Mouse (Mus musculus) kidney, postnatal 0 days (tissue): Measurements from ENCODE around the gene Krtap16-1. TPM values are rescaled to one million over a fixed set of nuclear protein-coding genes. Genes with fewer than 3 reads are reported as not detected.

Experiments used
- ATAC-seq: fragments of 200-750 bp; cut with Nextera tagmentation; replicated peaks from 2 replicates; pipeline ENCODE4 v1.8.0; 2017; ENCODE audit warnings: low read depth, moderate number of reproducible peaks, moderate TSS enrichment, moderate library complexity; ENCODE audit not compliant: low FRiP score
- DNase-seq: peaks from one replicate; pipeline ENCODE4 v3.0.0-alpha.2; 2016; ENCODE audit warnings: low spot score
- H3K27ac ChIP-seq: fragments of 300-500 bp; sonication (generic); 2 replicates; pipeline ENCODE4 v1.5.1; 2014; ENCODE audit warnings: mild to moderate bottlenecking
- H3K27me3 ChIP-seq: fragments of 300-500 bp; sonication (generic); 2 replicates; pipeline ENCODE4 v1.6.1; 2014; ENCODE audit warnings: low read length, mixed read lengths; ENCODE audit not compliant: insufficient read depth
- H3K36me3 ChIP-seq: fragments of 300-500 bp; sonication (generic); 2 replicates; pipeline ENCODE4 v1.6.1; 2014; ENCODE audit warnings: low read length, mixed read lengths; ENCODE audit not compliant: insufficient read depth
- H3K4me1 ChIP-seq: fragments of 300-500 bp; sonication (generic); replicated peaks from 2 replicates; pipeline ENCODE4 v1.6.1; 2014; ENCODE audit warnings: antibody characterized with exemption, low read length, mixed read lengths; ENCODE audit not compliant: insufficient read depth
- H3K4me2 ChIP-seq: fragments of 300-500 bp; sonication (generic); 2 replicates; pipeline ENCODE4 v1.6.1; 2014; ENCODE audit warnings: mild to moderate bottlenecking, low read length, moderate library complexity, mixed read lengths
- H3K4me3 ChIP-seq: fragments of 300-500 bp; sonication (generic); replicated peaks from 2 replicates; pipeline ENCODE4 v1.5.1; 2014; ENCODE audit warnings: low read depth, low read length
- H3K9ac ChIP-seq: fragments of 300-500 bp; sonication (generic); 2 replicates; pipeline ENCODE4 v1.6.1; 2014; ENCODE audit warnings: low read depth, low read length
- H3K9me3 ChIP-seq: fragments of 300-500 bp; sonication (generic); replicated peaks from 2 replicates; pipeline ENCODE4 v1.6.1; 2016; ENCODE audit warnings: low read length, inconsistent platforms, mixed read lengths
- CTCF ChIP-seq: IDR thresholded peaks from 2 replicates; pipeline ENCODE4 v1.5.1; 2016; ENCODE audit warnings: antibody characterized with exemption, low read depth, mild to moderate bottlenecking, moderate library complexity
- WGBS: fragments of 180-500 bp; shearing (Covaris S2); extraction: QIAGEN DNeasy Blood & Tissue Kit; methylation state at CpG from one replicate; pipeline ENCODE4 v1.1.7; 2014; 5-methylcytosine and 5-hydroxymethylcytosine counted together
- polyA plus RNA-seq: library from polyadenylated mRNA; unstranded; fragments of >200 nt; fragmentation: Nextera tagmentation; extraction: Ambion mirVana; gene quantifications from 2 replicates; pipeline ENCODE4 v1.2.1, GENCODE M21; 2015

The Krtap16-1 gene
- polyA plus RNA-seq, 1 experiment from 2014 or later, result not detected

DNA sequence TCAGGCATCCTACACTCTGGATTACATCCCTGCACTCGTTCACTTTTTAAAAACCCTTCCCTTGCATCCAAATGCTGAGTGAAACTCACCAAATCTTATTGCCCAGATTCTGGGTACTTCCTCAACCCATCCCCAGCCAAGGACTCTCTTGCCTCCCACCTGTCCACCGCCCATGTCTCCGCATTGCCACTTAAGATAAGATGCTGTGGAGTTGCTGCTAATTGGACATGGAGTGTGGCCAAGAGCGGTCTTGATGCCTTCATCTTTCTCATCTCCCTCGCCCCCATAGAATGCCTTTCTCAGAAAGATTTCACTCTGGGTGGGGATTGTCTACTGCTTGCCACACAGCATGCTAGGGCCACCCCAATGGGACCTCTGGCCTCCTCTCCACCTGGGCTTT lies 21.9 kb upstream of the Krtap16-1 start:
- Histone ChIP-seq H3K4me2 (no peak overlapping the region), H3K36me3 (no peaks in the 10 kb centered on the region), H3K9ac (no peak overlapping the region), H3K4me1 (no peaks in the 10 kb centered on the region), H3K9me3 (no peaks in the 10 kb centered on the region), H3K4me3 (no peak overlapping the region), H3K27ac (no peak overlapping the region), H3K27me3 (no peaks in the 10 kb centered on the region)
- no peak for TF ChIP-seq CTCF
- WGBS, result 90% methylated on average over 5 of the region's 5 CpGs
- ATAC-seq (no peak), DNase-seq (no peak)

DNA sequence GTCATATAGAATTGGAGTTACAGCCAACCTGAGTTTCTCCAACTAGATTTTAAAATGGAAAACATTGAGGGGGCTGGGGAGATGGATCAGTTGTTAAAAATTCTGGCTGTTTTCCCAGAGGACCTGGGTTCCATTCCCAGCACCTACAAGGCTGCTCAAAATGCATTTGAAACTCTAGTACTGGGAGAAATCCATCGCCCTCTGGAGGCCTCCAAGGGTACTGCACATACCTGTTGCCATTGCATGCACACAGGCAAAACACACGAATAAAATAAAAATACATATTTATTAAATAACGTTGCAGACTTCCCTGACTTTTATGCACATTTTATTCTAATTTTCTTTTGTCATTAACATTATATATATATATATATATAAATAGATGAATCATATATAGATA lies 20.2 kb upstream of the Krtap16-1 start:
- peak; percentile 48; the same call in 1 of the 2 replicates for TF ChIP-seq CTCF
- H3K4me3 ChIP-seq, result no peak overlapping the region
- ATAC-seq (no peak), DNase-seq (no peak)
- H3K36me3 ChIP-seq, result no peaks in the 10 kb centered on the region
- H3K9me3 ChIP-seq, result no peaks in the 10 kb centered on the region
- WGBS, result 63% methylated on average over 3 of the region's 3 CpGs
- no peak overlapping the region for H3K9ac ChIP-seq
- H3K27ac ChIP-seq, result no peak overlapping the region
- no peak overlapping the region for H3K4me2 ChIP-seq
- H3K4me1 ChIP-seq, result no peaks in the 10 kb centered on the region
- no peaks in the 10 kb centered on the region for H3K27me3 ChIP-seq

DNA sequence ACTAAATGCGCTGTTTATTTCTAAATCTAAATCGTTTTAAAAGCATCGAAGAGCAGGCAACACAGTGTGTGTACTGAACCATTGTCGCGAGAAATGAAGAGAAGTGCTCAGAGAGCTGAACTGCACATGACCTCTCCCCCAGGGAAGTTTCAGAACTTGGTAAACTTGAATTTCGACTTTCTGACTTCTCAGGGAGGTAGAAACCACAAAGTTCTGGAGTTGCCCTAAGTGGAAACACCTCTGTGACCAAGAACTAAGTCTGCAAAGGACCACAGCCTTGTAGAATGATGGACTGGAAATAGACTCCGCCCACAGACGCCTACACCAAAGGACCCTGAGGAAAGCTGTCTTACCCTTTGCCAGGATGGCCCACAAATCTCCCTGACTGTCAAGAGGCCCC lies 19.5 kb upstream of the Krtap16-1 start:
- peak; percentile 10 for DNase-seq
- no peak overlapping the region for H3K27ac ChIP-seq

DNA sequence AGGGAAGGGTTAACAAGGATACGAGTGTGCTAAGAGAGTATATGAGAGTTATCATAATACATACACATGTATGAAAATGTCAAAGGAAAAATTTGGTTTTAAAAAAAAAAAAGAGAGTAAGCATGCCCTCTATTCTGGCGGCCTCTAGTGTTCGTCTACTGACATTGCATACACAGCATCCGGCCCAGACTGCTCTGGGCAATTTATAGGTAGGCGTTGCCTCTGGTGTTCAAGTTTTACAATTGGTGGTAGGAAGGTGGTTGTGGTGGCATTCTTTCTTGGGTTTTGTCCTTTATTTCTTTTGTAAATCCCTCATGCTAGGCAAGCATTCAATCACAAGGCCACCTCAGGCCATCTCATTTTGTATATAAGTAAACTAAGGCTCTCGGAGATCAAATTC lies 18.4 kb upstream of the Krtap16-1 start:
- H3K4me1 ChIP-seq, result no peaks in the 10 kb centered on the region
- DNase-seq (peak; percentile 73), ATAC-seq (no peak)
- peak; percentile 89 for TF ChIP-seq CTCF
- no peaks in the 10 kb centered on the region for H3K27me3 ChIP-seq
- H3K4me3 ChIP-seq, result no peak overlapping the region
- H3K9me3 ChIP-seq, result no peaks in the 10 kb centered on the region
- H3K27ac ChIP-seq, result no peak overlapping the region
- no peak overlapping the region for H3K9ac ChIP-seq
- H3K36me3 ChIP-seq, result no peaks in the 10 kb centered on the region
- WGBS, result 22% methylated on average over 6 of the region's 6 CpGs
- no peak overlapping the region for H3K4me2 ChIP-seq

More for the DNA sequence above, 19.5 kb upstream of the Krtap16-1 start:
- no peaks in the 10 kb centered on the region for H3K4me1 ChIP-seq
- no peaks in the 10 kb centered on the region for H3K36me3 ChIP-seq
- 58% methylated on average over 8 of the region's 8 CpGs for WGBS
- H3K4me3 ChIP-seq, result no peak overlapping the region
- TF ChIP-seq CTCF, result no peak
- no peaks in the 10 kb centered on the region for H3K27me3 ChIP-seq
- ATAC-seq, result no peak
- H3K4me2 ChIP-seq, result no peak overlapping the region
- no peaks in the 10 kb centered on the region for H3K9me3 ChIP-seq
- H3K9ac ChIP-seq, result no peak overlapping the region

DNA sequence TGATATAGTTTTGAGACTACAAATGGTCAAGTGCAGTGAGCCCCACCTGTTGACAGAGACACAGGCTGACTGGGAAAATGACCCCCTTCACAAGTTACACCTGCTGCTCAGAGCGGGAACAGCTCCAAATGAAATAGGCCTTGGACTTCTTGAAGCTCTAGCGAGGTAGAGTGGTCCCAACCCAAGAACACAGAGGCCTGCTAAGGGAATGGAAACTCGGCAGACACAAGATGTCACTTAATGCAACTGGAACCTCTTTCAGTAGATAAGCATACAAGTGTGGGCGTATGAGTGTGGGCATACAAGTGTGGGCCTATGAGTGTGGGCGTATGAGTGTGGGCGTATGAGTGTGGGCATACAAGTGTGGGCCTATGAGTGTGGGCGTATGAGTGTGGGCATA lies 12.7 kb upstream of the Krtap16-1 start:
- no peak for ATAC-seq
- H3K27ac ChIP-seq, result no peak overlapping the region
- no peak overlapping the region for H3K4me2 ChIP-seq
- no peak overlapping the region for H3K4me3 ChIP-seq
- TF ChIP-seq CTCF, result no peak
- no peak overlapping the region for H3K9ac ChIP-seq
- H3K36me3 ChIP-seq, result no peaks in the 10 kb centered on the region
- H3K4me1 ChIP-seq, result no peaks in the 10 kb centered on the region
- no peaks in the 10 kb centered on the region for H3K27me3 ChIP-seq
- DNase-seq, result no peak
- 94% methylated on average over 7 of the region's 7 CpGs for WGBS
- H3K9me3 ChIP-seq, result no peaks in the 10 kb centered on the region

DNA sequence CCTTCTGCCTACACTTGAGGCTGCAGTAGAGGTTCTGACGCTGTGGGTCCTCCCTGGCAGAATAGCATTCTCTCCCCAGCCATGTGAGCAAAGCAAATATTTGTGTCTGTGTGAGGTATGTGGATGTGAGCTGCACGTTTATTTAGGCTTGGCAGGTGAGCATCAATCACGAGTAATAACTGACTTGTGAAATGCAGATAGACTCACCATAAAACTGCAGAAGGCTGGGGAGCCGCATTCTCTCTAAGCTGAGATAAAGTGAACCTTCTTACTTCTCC lies 7.9 kb upstream of the Krtap16-1 start:
- no peaks in the 10 kb centered on the region for H3K36me3 ChIP-seq
- TF ChIP-seq CTCF, result no peak
- ATAC-seq, result no peak
- H3K4me2 ChIP-seq, result no peak overlapping the region
- no peaks in the 10 kb centered on the region for H3K9me3 ChIP-seq
- H3K27me3 ChIP-seq, result no peaks in the 10 kb centered on the region
- H3K4me3 ChIP-seq, result no peak overlapping the region
- no peak overlapping the region for H3K27ac ChIP-seq
- no peak for DNase-seq
- 0 out of 2 replicates have a peak, but pooled peaks cover 3% of the 10 kb centered on the region for H3K4me1 ChIP-seq
- no peak overlapping the region for H3K9ac ChIP-seq
- WGBS, result 29% methylated on average over 4 of the region's 4 CpGs

DNA sequence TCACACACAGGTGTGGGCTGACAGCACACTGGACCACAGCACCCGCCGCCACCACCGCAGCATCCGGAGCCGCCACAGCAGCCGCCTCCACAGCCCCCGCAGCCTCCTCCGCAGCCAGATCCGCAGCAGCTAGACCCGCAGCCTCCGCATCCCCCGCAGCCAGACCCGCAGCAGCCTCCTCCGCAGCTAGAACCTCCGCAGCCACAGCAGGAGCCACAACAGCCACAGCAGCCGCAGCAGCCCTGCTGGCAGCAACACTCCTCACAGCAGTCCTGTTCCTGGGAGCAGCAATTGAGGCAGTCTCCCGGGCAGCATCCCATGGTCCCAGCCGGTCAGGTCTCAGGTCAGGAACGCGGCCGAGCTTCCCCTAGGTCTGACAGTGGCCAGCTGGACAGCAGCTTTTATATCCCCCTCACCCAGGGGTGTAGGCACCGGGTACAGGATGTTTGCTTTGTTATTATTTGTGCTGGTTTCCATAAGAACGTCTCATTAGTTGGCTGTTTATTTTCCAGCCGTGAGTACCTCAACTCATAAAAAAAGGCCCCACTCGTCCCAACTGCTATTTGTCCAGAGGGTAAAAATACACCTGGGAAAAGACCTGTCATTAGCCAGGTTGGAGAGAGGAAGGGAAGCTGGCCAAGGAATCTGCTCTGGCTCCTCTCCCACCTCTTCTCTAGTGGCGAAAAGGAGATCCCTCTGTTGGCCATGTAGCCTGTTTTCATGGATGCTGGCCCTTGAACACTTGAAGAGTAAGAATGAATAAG lies 7.4 kb upstream of the Krtap16-1 start, which contains the start of gene Krtap17-1:
TSS of gene Krtap17-1 (minus strand) at position 375 of the 764 bp plus-strand sequence.
- H3K4me3 ChIP-seq, result no peak within 1 kb of the TSS
- ATAC-seq, result no peak
- 11% methylated on average over 26 of the region's 26 CpGs for WGBS

More for the DNA sequence above, 7.4 kb upstream of the Krtap16-1 start, which contains the start of gene Krtap17-1:
- Histone ChIP-seq H3K4me2 (peak within 1 kb of the TSS; percentile 15; the same call in 1 of the 2 replicates), H3K36me3 (no peaks in the 10 kb centered on the region), H3K27ac (no peak within 1 kb of the TSS), H3K9me3 (no peaks in the 10 kb centered on the region), H3K4me1 (0 out of 2 replicates have a peak, but pooled peaks cover 3% of the 10 kb centered on the region), H3K9ac (no peak within 1 kb of the TSS), H3K27me3 (no peaks in the 10 kb centered on the region)
- peak; percentile 9 for DNase-seq
- no peak for TF ChIP-seq CTCF
